Mouse (Mus musculus): ENCODE results near the gene Fto. TPM values are rescaled to one million over a fixed set of nuclear protein-coding genes. Genes with fewer than 3 reads are reported as not detected.
A peak's percentile ranks its signal among the peaks of the same experiment; 100 is the strongest.

Fto gene
- polyA plus RNA-seq, 1 experiment from 2014 or later: 110 TPM

- Histone ChIP-seq H3K27ac (ENCODE audit: low read depth, low read length) (no peak overlapping the region), H3K36me3 (ENCODE audit: control insufficient read depth, insufficient read depth, low read length) (no peaks in the 10 kb centered on the region), H3K4me2 (no peak overlapping the region), H3K4me1 (ENCODE audit: control insufficient read depth, insufficient read depth, low read length) (peaks cover 42% of the 10 kb centered on the region), H3K9ac (ENCODE audit: low read length) (no peak overlapping the region), H3K27me3 (ENCODE audit: control insufficient read depth, insufficient read depth, low read length) (peaks cover 57% of the 10 kb centered on the region), H3K4me3 (ENCODE audit: low read depth, low read length) (no peak overlapping the region), H3K9me3 (ENCODE audit: control insufficient read depth, low read length) (no peaks in the 10 kb centered on the region)
- 82% methylated on average over 7 of the region's 7 CpGs for WGBS
- ATAC-seq (ENCODE audit: low FRiP score): no peak
- DNase-seq (ENCODE audit: low spot score, missing footprints): no peak
Measured at GRCm38 (mm10) chr8:91507681-91508097, 194.4 kb downstream of the Fto start.

DNA sequence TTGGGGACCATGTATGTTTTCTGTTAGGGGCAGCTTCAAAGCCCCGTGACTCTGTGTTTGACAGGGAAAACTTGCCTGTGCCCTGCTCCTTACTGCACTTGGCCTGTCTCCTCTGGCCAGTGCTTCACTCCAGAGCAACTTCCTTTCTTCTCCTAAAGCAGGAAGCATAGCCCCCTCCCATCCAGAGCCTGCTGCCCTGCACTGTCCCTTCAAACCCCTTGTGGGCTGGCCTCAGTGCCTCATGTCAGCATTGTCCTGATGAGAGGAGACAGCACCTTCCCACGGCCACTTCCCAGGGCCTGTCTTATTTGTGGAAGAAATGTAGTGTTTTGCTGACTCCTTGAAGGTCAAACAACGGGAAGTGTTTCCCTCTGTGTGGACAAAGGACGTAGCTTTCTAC is 195.0 kb downstream of the Fto start:
- DNase-seq (ENCODE audit: low spot score, missing footprints) (no peak), ATAC-seq (ENCODE audit: low FRiP score) (no peak)
- H3K27ac ChIP-seq (ENCODE audit: low read depth, low read length): no peak overlapping the region
- peaks cover 55% of the 10 kb centered on the region for H3K27me3 ChIP-seq (ENCODE audit: control insufficient read depth, insufficient read depth, low read length)
- H3K9me3 ChIP-seq (ENCODE audit: control insufficient read depth, low read length): no peaks in the 10 kb centered on the region
- no peak overlapping the region for H3K4me2 ChIP-seq
- no peak overlapping the region for H3K9ac ChIP-seq (ENCODE audit: low read length)
- 48% methylated on average over 4 of the region's 4 CpGs for WGBS
- no peak overlapping the region for H3K4me3 ChIP-seq (ENCODE audit: low read depth, low read length)
- no peaks in the 10 kb centered on the region for H3K36me3 ChIP-seq (ENCODE audit: control insufficient read depth, insufficient read depth, low read length)
- H3K4me1 ChIP-seq (ENCODE audit: control insufficient read depth, insufficient read depth, low read length): peaks cover 36% of the 10 kb centered on the region

DNA sequence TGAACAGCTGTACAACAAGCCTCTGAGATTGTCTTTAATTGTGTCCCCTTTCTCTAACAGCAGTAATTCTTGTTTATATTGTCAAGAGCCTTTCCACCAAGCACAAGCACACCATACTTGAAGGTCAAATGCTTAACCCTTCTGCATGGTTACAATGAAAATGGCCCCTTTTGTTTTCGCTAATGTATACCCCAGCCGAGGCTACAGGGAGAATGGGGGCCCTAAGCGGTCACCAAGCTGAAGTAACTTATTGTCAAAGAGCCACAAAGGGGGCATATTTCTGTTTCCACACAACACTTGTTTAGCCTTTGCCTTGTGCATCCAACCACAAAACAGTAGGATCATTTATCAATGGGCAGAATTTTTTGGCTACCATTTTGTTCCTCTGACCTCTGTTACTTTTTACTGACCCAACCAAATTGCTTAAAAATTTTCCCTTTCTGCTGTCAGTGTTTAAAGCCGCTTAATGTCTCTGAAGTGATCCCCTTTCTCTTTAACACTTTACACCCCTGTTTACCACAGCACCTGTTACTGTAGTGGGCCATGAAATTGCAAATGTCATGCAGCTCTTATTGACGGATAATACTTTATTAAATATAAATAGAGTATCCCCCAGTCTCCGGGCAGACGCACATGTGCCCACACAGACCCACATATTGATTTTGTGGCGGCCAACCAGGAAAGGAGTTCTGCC is 196.0 kb downstream of the Fto start:
- no peak overlapping the region; the same call in 1 of the 2 replicates for H3K27ac ChIP-seq (ENCODE audit: low read depth, low read length)
- no peaks in the 10 kb centered on the region for H3K36me3 ChIP-seq (ENCODE audit: control insufficient read depth, insufficient read depth, low read length)
- ATAC-seq (ENCODE audit: low FRiP score) (peak; percentile 65), DNase-seq (ENCODE audit: low spot score, missing footprints) (peak; percentile 93)
- H3K4me2 ChIP-seq: no peak overlapping the region
- H3K9me3 ChIP-seq (ENCODE audit: control insufficient read depth, low read length): no peaks in the 10 kb centered on the region
- no peak overlapping the region for H3K4me3 ChIP-seq (ENCODE audit: low read depth, low read length)
- no peak overlapping the region for H3K9ac ChIP-seq (ENCODE audit: low read length)
- H3K27me3 ChIP-seq (ENCODE audit: control insufficient read depth, insufficient read depth, low read length): peaks cover 56% of the 10 kb centered on the region
- peaks cover 39% of the 10 kb centered on the region for H3K4me1 ChIP-seq (ENCODE audit: control insufficient read depth, insufficient read depth, low read length)
- 26% methylated on average over 8 of the region's 8 CpGs for WGBS

GRCm38 (mm10) chr8:91509900-91510260 is 196.6 kb downstream of the Fto start:
- Histone ChIP-seq H3K4me2 (no peak overlapping the region), H3K4me1 (ENCODE audit: control insufficient read depth, insufficient read depth, low read length) (peaks cover 44% of the 10 kb centered on the region), H3K4me3 (ENCODE audit: low read depth, low read length) (no peak overlapping the region), H3K36me3 (ENCODE audit: control insufficient read depth, insufficient read depth, low read length) (no peaks in the 10 kb centered on the region), H3K27me3 (ENCODE audit: control insufficient read depth, insufficient read depth, low read length) (peaks cover 52% of the 10 kb centered on the region), H3K9me3 (ENCODE audit: control insufficient read depth, low read length) (no peaks in the 10 kb centered on the region), H3K27ac (ENCODE audit: low read depth, low read length) (no peak overlapping the region), H3K9ac (ENCODE audit: low read length) (no peak overlapping the region)
- 18% methylated on average over 6 of the region's 6 CpGs for WGBS
- peak; percentile 51 for ATAC-seq (ENCODE audit: low FRiP score)
- DNase-seq (ENCODE audit: low spot score, missing footprints): peak; percentile 92

GRCm38 (mm10) chr8:91510716-91511115 is 197.4 kb downstream of the Fto start:
- DNase-seq (ENCODE audit: low spot score, missing footprints): peak; percentile 88
- Histone ChIP-seq H3K36me3 (ENCODE audit: control insufficient read depth, insufficient read depth, low read length) (no peaks in the 10 kb centered on the region), H3K27me3 (ENCODE audit: control insufficient read depth, insufficient read depth, low read length) (peaks cover 44% of the 10 kb centered on the region), H3K9me3 (ENCODE audit: control insufficient read depth, low read length) (no peaks in the 10 kb centered on the region), H3K4me2 (no peak overlapping the region), H3K4me3 (ENCODE audit: low read depth, low read length) (no peak overlapping the region), H3K27ac (ENCODE audit: low read depth, low read length) (no peak overlapping the region), H3K4me1 (ENCODE audit: control insufficient read depth, insufficient read depth, low read length) (peaks cover 52% of the 10 kb centered on the region), H3K9ac (ENCODE audit: low read length) (no peak overlapping the region)
- 37% methylated on average over 5 of the region's 5 CpGs for WGBS
- ATAC-seq (ENCODE audit: low FRiP score): no peak

DNA sequence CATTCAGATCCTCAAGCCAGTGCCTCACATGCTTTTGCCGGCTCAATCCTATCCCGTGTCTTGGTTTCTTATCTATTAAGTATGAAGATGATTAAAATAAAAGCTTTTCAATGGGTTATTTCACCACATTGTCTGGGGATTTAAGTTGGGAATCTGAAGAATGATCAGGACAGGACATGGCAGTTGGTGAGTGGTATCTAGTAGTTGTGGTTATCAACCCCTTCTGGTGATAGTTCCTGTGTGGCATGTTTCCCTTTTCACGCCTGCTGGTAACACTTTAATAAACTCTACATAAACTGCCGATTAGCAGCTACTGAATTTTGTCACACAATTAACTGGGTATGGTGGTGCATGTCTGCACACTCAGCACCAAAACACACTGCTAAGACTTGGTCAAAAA is 198.6 kb downstream of the Fto start:
- ATAC-seq (ENCODE audit: low FRiP score) (no peak), DNase-seq (ENCODE audit: low spot score, missing footprints) (no peak)
- Histone ChIP-seq H3K27me3 (ENCODE audit: control insufficient read depth, insufficient read depth, low read length) (peaks cover 38% of the 10 kb centered on the region), H3K36me3 (ENCODE audit: control insufficient read depth, insufficient read depth, low read length) (no peaks in the 10 kb centered on the region), H3K4me3 (ENCODE audit: low read depth, low read length) (no peak overlapping the region), H3K9ac (ENCODE audit: low read length) (no peak overlapping the region), H3K27ac (ENCODE audit: low read depth, low read length) (no peak overlapping the region), H3K9me3 (ENCODE audit: control insufficient read depth, low read length) (no peaks in the 10 kb centered on the region), H3K4me1 (ENCODE audit: control insufficient read depth, insufficient read depth, low read length) (peaks cover 60% of the 10 kb centered on the region), H3K4me2 (no peak overlapping the region)
- WGBS: 89% methylated on average over 4 of the region's 4 CpGs

GRCm38 (mm10) chr8:91514752-91515478 is 201.6 kb downstream of the Fto start:
- Histone ChIP-seq H3K36me3 (ENCODE audit: control insufficient read depth, insufficient read depth, low read length) (no peaks in the 10 kb centered on the region), H3K4me3 (ENCODE audit: low read depth, low read length) (no peak overlapping the region), H3K27ac (ENCODE audit: low read depth, low read length) (peak overlapping the region; percentile 73), H3K9ac (ENCODE audit: low read length) (no peak overlapping the region; the same call in 1 of the 2 replicates), H3K4me2 (0 out of 2 replicates have a peak overlapping the region, but pooled peaks have one; percentile 12), H3K27me3 (ENCODE audit: control insufficient read depth, insufficient read depth, low read length) (peaks cover 36% of the 10 kb centered on the region), H3K9me3 (ENCODE audit: control insufficient read depth, low read length) (no peaks in the 10 kb centered on the region), H3K4me1 (ENCODE audit: control insufficient read depth, insufficient read depth, low read length) (peaks cover 44% of the 10 kb centered on the region)
- 25% methylated on average over 16 of the region's 16 CpGs for WGBS
- DNase-seq (ENCODE audit: low spot score, missing footprints): peak; percentile 95
- peak; percentile 88 for ATAC-seq (ENCODE audit: low FRiP score)

GRCm38 (mm10) chr8:91516422-91516821 is 203.1 kb downstream of the Fto start:
- Histone ChIP-seq H3K4me1 (ENCODE audit: control insufficient read depth, insufficient read depth, low read length) (peaks cover 36% of the 10 kb centered on the region), H3K9ac (ENCODE audit: low read length) (no peak overlapping the region), H3K4me3 (ENCODE audit: low read depth, low read length) (no peak overlapping the region), H3K4me2 (no peak overlapping the region), H3K36me3 (ENCODE audit: control insufficient read depth, insufficient read depth, low read length) (no peaks in the 10 kb centered on the region), H3K27me3 (ENCODE audit: control insufficient read depth, insufficient read depth, low read length) (peaks cover 37% of the 10 kb centered on the region), H3K27ac (ENCODE audit: low read depth, low read length) (no peak overlapping the region), H3K9me3 (ENCODE audit: control insufficient read depth, low read length) (no peaks in the 10 kb centered on the region)
- DNase-seq (ENCODE audit: low spot score, missing footprints) (no peak), ATAC-seq (ENCODE audit: low FRiP score) (no peak)
- WGBS: 30% methylated on average over 7 of the region's 7 CpGs

GRCm38 (mm10) chr8:91518085-91518484 is 204.8 kb downstream of the Fto start:
- Histone ChIP-seq H3K27ac (ENCODE audit: low read depth, low read length) (no peak overlapping the region), H3K4me1 (ENCODE audit: control insufficient read depth, insufficient read depth, low read length) (peaks cover 36% of the 10 kb centered on the region), H3K4me2 (no peak overlapping the region), H3K9me3 (ENCODE audit: control insufficient read depth, low read length) (no peaks in the 10 kb centered on the region), H3K36me3 (ENCODE audit: control insufficient read depth, insufficient read depth, low read length) (no peaks in the 10 kb centered on the region), H3K4me3 (ENCODE audit: low read depth, low read length) (no peak overlapping the region), H3K27me3 (ENCODE audit: control insufficient read depth, insufficient read depth, low read length) (peaks cover 39% of the 10 kb centered on the region; the same call in 1 of the 2 replicates), H3K9ac (ENCODE audit: low read length) (no peak overlapping the region)
- ATAC-seq (ENCODE audit: low FRiP score) (no peak), DNase-seq (ENCODE audit: low spot score, missing footprints) (no peak)
- 41% methylated on average over 6 of the region's 6 CpGs for WGBS
